Mouse (Mus musculus): ENCODE measurements around the gene Vmn1r55.

DNA sequence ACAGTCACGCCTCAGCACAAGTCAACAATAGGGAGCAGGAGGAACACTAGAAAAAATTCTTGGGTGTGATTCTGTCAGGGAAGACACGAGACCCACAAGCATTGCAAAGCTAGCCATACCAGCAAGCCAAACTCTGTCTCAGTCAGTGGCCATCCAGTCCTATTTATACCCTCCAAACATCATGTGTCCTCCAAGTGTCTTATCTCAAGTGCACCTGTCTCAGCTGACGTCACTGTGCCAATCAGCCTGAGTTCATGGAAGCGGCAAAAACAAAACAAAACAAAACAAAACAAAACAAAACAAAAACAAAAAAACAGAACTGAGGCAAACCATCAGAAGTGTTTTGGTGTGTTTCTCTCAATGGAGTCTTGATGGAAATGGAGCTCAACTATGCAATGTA, 41.2 kb downstream of the Vmn1r55 start:
- TF ChIP-seq CTCF (IDR thresholded peaks at IDR 0.05; ENCODE audit: control insufficient read depth, insufficient read depth, insufficient read length) (no peak), FOSL1 (IDR thresholded peaks at IDR 0.05; ENCODE audit: insufficient read depth, low read length, poor library complexity, severe bottlenecking) (no peak), CEBPB (IDR thresholded peaks at IDR 0.05; ENCODE audit: low read depth) (no peak), MYOG (IDR thresholded peaks at IDR 0.05; ENCODE audit: control insufficient read depth, extremely low read depth, insufficient read length) (no peak), MAX (IDR thresholded peaks at IDR 0.05) (no peak), USF1 (IDR thresholded peaks at IDR 0.05; ENCODE audit: low read depth) (no peak)
